Mouse (Mus musculus) WW6 (cell line): ENCODE measurements around the gene Aldh3b1.

Experiments used
- DNase-seq: peaks from one replicate; pipeline ENCODE4 v3.0.0-alpha.2; 2013; ENCODE audit warnings: low read depth, low spot score

Gene Aldh3b1

DNA sequence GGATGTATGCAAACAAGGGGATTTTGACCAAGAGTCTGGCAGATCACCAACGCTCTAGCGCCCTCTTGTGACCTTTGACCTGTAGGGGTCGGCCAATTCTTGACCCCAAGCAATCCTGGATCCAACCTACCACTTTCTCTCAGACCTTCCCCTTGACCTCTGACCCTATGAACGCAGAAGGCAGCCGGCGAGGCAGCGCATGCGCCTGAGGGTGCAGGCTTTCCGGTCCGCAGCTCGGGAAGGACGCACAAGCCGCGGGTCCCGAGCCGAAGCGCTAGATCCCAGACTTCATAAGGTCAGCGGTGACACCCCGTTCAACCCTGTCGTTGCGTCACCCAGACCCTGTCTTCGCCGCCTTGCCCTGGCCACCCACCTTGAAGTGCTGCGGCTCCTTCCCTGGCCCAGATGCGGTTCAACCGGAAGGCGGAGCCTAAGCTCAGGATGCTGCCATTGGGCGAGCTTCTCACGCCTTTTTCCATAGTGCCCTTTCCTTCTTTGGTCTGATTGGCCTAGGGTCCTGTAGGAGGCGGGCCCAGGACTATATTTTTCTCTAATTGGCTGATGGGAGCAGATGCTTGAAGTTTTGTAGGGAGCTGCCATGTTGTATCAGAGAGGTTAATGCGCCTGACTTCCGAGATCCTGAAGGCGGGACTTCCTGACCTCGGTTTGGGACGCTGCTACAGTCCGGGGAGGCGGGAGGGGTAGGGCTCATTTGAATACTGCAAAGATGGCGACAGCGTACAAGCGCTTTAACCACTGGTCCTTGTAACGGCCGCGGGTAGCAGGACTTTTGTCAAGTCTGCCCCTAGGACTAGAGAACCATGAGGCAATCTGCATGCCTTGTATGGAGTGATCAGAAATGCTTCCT, 17.0 kb downstream of the Aldh3b1 start, which contains the start of gene Ndufs8:
Ndufs8 (minus strand) TSS at position 438 of the 868 bp plus-strand sequence.
- DNase-seq = peak; percentile 90

DNA sequence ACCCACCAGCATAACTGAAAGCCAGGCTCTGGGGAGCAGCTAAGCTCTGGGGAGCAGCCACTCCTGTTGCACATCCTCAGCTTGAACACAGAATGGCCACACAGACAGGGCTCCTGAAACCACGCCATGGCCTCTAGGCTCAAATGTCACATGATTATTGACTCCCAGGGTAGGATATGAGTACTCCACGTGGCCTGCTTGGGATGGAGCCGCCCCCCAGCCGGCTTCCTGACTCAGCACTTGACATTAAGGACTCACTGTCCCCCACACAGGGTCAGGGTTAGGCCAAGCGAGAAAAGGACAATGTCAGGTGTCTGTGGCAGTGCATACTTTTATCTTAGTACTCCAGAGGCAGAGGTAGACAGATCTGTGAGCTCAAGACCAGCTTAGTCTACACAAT, 19.4 kb downstream of the Aldh3b1 start:
- no peak for DNase-seq

DNA sequence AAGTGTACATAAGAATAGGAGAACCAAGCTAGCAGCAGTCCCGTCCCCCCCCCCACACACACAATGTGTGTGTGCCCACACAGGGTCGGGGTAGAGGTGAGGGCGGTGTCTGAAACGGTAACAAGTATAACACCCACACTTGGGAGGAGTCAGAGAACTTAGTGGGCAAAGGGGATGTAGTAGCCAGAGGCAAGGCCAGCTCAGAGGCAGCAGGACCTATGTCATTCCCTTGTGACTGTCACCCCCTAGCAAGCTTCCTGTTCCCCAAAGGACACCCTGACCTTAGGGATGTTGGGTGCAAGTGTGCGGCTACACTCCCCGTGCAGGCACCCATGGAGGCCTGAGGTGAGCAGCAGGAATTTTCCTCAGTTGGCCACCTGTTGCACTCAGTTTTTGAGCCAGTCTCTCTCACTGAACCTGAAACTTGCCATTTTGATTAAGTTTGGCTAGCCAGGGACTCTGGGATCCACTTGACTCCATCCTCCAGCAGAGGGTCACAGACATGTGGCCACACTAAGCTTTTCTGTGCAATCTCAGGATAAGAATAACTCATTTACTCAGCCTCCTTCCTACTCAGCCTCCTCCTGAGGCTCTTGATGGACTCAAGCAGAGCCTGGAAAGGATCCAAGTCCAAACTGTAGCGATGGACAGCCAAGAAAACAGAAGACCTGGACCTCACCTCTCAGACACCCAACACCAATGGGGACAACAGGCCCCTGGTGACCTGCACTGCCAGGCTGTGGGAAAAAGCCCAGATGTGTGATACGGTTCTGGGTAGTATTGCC, 21.5 kb downstream of the Aldh3b1 start:
- DNase-seq = no peak

DNA sequence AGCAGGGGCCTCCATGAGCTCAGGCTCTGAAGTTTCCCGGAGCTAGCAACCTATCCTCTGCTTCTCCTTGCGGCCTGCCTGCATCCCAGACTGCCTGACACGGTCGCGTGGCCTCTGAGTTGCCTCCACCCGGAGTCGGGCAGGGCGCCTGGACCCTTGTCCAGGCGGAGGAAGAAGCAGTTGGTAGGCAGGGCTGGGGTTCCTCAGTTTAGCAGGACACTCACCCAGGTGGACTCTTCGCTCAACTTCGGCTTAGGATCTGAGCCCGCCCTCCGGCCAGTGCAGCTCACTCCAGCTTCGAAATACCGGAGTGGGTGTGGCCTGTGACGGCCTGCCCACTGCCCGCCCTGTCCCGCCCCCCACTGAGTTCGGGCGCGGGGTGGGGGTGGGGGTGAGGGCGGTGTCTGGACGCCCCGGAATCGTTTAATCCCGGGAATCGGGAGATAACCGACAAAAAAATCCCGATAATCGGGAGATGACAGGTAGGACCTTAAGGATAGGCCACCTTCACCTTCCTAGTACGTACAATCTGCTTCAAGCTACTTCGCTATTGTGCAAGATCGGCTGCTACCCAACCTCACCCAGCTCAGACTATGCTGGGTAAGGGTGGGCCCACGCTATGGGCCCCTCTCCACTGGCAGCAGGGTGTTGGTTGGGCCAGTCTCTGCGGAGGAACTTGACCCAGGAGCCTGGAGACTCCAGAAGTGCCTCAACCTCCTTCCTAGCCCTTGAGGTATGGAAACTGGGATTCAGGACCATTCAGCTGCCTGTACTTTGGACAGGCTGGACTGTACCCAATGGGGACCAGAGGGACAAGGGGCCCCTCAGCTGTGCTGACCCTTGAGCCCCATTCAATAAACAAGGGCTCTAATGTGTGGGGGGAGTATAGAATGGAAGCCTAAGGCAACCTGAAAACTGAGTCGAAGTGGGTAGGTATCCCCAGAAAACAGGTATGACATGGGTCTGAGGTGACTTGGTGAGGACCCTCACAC, 22.5 kb downstream of the Aldh3b1 start, which contains the start of gene Tcirg1:
Tcirg1 (minus strand) TSS at position 339 of the 992 bp plus-strand sequence.
- no peak for DNase-seq

DNA sequence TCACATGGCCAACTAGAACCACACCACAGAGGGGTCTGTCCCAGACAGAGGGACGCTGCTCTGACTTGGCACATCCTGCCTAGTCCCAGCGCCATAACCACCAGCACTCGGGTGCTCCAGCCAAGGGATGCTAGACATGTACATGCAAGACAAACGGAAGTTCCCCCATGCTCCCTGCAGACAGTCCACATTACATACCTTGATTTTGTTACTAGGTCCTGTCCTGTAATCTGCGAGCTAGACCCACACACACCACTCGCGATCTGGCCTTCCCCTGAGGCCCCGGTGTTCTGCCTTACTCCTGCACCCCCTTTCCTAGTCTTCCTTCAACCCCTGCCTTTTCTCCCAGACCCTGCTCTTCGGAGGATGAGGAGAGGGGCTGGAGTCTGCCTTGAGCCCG, 23.3 kb downstream of the Aldh3b1 start:
- DNase-seq = no peak

DNA sequence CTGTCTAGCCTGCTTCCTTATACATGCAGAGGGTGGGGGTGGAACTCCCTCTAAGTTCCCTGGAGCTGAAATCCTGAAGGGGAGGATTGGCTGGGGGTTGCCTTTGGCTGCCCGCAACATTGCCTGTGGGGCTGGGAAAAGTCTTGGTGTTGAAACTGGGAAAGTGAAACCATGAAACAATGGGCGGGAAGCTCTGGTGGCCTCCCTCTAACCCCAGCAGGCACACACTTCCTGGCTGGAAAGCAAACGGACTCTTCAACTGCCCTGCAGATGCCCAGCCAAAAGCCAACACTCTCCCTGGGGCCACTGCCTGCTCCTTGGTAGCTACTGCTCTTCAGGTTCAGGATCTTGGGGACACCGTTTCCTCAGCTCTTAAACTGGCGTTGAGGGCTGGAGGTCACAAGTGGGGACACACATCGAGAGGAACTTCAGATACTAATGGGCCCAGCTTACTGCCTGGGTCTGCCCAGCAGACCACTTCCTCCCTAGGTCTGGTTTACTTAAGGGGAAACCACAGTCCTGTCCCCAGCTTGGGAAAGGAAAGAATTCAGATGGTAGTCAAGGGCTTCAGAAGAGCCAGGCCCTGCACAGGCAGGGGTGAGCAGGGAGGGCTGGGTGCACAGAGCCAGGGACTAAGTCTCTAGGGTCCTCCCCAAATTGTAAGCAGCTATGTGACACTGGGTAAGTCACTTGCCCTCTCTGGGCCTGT, 24.2 kb downstream of the Aldh3b1 start:
- no peak for DNase-seq

DNA sequence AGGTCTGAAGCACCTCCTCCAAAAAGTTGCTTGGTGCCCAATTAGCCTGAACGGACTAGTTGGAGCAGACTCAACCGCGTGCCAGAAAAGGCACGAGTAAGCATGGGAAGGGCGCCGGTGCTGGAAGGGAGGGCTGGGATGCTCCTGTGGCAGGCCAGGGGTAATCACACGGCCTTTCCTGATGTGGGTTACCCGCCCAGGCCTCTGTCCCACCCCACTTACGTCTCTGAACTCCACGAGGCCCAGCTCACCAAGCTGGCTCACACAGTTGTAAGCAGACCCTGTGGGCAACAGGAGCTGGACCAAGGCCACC, 25.3 kb downstream of the Aldh3b1 start:
- DNase-seq = no peak

DNA sequence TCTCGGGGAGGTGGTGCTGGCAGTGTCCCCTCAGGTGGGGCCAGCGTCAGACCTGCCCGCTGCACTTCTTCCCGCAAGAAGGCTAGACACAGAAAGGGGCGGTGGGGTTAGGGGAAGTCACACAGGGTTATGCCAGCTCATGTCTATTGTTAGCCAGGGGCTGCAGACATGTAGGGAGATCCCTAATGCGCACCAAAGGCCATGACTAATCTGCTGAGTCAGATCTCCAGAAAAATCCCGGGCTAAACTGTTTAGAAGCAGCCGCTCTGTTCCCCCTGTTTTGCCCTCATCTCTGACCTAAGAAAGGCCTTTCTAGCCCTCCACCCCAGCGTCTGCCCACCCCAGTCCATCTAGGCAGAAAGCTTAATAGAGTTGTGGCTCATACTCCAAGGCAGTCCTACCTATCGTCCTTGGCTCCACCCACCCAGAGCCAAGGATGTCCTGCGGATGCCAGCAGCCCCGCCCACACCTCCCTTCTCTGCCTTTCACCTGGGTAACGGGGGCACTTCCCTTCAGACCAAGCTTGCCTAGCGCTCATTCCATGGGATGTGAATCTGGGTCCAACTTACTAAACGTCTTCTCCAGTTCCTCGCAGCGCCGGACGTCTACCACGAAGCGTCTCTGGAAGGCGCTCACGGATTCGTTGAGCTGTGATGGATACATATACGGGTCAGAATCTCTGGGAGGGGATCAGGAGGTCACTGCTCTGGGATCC, 25.8 kb downstream of the Aldh3b1 start:
- DNase-seq = peak; percentile 26

DNA sequence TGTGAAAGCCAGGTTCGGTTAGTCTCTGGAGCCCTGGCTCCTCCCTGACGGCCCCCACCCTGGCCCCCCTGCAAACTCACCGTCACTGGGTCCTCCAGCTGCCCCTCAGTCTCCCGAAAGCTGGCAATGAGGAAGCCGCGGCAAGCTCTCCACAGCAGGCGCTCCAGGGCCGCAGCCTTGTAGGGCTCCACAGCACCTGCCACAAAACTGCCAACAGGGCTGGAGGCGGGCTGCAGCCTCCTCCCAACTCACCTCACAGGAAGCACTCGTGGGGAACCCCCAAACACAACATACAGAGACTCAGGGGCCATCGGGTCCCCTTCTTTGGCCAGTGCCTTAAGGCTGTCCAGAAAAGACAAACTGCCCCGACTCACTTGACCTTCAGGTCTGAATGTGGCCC, 26.6 kb downstream of the Aldh3b1 start:
- DNase-seq = no peak

DNA sequence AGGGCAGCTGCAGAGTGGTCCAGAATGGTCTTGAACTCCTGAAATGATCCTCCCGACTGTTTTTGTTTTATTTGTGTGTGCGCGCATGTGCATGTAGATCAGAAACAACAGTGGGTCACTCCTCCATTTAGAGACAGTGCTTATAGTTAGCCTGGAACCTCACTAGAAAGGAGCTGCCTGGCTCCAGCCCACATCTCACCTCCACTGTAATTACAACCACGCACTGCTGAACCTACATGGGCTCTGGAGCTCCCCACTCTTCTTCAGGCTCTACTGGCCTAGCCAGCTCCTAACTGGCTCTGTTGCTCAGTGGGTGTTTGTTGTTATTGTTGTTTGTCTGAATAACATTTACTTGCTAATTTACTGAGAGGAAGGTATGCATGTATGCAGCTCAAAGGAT, 30.0 kb downstream of the Aldh3b1 start:
- DNase-seq = no peak

DNA sequence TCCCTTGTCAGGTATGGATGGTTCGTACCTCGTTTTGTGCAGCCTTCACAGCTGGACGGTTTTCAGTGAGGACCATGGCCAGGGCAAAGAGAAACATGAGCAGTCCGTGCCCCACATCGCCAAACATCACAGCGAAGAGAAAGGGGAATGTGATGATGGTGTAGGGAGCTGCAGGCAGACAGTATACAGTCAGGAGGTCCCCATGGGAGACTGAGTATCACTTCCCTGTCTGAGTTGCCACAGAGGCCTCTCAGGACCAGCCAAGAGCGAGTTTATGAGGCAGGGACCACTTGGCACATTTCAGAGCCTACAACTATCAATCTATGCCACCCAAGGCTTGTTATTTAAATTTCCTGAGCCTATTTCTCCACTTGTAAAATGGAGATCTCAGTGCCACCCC, 30.7 kb downstream of the Aldh3b1 start:
- DNase-seq = no peak

DNA sequence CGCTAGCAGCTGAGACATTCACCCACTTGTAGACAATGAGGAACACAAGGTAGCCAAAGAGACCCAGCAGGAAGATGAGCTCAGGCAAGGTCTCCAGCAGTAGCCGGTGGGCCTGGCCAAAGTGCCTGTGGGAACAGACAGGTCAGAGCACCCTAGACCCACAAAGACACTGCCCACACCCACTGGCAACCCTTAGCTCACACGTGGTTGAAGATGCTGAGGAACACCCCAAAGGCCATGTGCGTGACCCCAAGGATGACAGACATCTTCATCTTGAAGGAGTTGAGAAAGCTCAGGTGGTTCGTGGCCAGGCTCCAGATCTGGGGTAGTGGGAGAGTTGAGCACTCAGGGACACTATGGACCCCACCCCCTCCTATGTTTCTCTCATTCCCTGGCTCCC, 32.1 kb downstream of the Aldh3b1 start:
- no peak for DNase-seq

DNA sequence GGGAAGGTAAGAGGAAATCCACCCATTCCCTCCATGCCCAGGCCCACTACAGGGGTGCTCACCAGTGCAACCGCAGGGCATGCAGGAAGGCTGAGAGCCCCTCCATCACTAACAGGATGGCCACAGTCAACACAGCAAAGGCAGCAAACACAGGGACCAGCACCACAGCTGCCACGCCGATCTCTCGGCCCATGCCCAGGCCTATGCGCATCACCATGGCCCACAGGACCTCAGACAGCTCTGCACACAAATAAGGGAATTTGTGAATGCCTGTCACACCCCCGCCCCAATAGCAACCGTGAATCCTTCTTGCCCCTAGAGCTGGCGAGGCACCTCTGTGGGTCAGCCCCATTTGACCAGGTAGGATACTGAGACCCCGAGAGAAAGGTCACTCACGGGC, 33.4 kb downstream of the Aldh3b1 start:
- no peak for DNase-seq

DNA sequence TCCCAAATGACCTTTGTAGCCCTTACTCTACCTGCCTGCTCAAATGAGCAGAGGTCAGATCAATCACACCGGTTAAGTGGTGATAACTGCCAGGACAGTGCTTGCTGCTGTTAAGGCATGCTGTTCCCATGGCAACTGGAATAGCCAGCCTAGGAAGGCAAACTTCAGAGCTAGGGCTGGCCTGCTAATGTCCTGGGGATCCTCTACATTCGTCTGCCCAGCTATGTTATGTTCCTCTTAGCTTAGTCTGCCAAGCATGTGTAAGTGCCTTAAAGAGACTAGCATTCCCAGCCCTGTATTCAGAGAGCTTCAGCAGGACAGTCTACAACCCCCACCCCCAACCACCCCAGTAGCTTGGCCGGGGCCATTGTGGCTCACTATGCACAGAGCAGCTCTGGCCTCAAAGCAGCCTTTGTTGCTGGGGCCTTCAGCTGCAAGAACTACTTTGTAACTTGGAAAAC, 34.4 kb downstream of the Aldh3b1 start:
- DNase-seq = no peak

DNA sequence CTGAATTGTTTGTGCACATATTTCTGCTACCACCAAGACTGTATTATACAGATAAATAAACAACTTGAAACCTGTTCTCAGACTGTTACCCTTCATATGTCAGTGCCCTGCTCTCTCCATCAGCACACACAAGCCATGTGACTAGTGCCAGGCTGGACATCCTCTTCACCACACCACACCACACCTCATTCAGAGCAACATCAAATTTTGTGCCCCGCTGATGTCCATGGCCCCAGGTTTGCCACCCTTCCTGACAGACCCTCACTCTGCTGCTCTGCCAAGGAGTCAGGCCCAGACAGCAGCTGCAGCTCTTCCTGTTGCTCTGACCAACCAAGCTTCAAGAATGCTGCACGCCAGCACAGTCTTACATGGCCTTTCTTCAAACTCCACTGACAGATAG, 35.3 kb downstream of the Aldh3b1 start:
- no peak for DNase-seq

DNA sequence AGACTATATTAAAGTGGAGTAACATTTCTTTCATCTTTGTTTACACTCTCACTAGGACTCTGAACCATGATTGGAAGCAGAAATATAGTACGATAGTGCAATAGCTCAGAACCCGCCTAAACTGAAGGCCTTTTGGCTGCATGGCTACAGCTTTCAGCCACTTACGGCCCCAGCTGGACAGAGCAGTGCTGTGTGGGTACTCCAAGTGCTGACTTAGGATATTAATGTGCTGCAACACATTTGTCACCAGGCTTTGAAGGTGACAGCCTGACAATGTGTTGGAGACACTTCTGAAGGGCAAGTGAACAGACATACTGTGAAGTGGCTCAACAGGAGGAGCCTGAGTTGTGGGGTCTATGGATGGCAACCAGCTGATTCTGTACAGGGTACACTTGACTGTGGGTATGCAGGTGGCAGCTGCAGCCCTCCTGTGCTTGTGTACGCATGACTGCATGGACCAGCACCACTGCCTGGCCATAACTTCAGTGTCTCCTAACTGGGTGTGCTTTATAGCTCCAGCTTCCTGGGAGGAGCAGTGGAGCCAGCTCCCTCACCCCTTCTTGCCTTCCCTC, 36.0 kb downstream of the Aldh3b1 start:
- no peak for DNase-seq

DNA sequence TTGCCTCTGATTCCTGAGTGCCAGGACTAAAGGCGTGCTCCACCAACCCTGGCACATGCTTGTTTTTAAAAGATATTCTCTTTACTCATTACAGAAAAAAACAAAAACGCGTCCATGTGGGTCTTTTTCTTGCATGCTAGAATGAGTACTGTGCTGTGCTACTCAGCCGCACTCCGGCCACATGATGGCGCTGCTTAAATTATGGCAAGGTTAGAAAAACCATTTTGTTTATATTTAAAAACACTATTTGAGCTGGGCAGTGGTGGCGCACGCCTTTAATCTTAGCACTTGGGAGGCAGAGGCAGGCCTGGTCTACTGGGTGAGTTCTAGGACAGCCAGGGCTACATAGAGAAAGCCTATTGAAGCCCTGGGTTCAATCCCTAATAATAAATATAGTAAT, 39.4 kb downstream of the Aldh3b1 start:
- DNase-seq = no peak

DNA sequence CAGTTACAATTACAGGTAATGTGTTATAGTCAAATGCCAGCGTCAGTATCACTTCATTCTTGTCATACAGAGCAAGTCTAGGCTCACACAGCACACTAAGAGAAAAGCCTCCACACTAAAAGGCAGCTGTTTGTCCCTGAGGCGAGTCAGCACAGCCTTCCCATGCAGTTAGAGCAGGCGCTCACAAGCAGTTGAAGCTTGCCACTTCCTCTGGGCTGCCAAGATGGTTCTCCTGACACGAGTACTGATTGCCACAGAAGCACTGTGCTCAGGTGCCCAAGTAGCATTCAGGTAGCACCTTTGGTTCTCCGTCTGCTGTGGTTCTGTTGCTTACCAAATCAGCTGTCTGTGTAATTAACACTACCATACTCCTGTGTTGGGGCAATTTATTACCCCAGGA, 40.5 kb downstream of the Aldh3b1 start:
- no peak for DNase-seq

DNA sequence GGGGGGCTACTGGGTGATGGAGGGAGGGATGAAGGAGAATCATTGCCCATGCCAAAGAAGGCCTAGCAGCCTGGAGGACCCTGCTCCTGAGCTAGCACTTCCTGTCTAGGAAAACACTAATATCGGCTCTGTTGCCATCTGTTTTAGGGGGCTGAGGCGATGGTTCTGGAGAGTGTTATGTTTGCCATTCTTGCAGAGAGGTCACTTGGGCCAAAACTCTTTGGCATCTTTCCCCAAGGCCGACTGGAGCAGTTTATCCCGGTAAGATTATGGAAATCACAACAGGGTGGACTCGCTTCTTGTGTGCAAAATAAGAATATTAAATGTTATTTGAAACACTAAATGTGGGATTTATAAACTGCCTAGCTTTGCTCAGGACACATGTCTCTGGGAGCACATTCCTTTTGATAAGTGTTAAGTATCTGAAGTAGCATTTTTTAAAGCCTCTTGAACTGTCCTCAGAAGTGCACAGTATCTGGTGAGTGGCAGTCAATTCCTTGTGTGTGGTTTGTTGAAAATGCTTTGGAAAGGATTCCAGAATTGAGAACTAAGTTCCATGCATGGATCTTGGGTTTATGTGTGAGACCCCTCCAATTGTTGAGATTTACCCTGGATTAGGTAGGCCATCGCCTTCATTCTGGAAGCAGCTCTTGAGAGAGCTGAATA, 45.1 kb downstream of the Aldh3b1 start:
- no peak for DNase-seq
